Mouse (Mus musculus): Measurements from ENCODE around the gene Mthfd1l.
A peak's percentile ranks its signal among the peaks of the same experiment; 100 is the strongest.

The Mthfd1l gene

GRCm38 (mm10) chr10:3978326-3978725 is 5.4 kb downstream of the Mthfd1l start:
- no peak for DNase-seq (ENCODE audit: low spot score)

- no peak for DNase-seq (ENCODE audit: low spot score)
Observed at GRCm38 (mm10) chr10:3978792-3979488, 6.0 kb downstream of the Mthfd1l start.

GRCm38 (mm10) chr10:3980231-3980630 is 7.3 kb downstream of the Mthfd1l start:
- no peak for DNase-seq (ENCODE audit: low spot score)

- DNase-seq (ENCODE audit: low spot score): no peak
Observed at GRCm38 (mm10) chr10:3990295-3990883, 17.5 kb downstream of the Mthfd1l start.

GRCm38 (mm10) chr10:3993365-3994102 is 20.6 kb downstream of the Mthfd1l start:
- DNase-seq (ENCODE audit: low spot score): peak; percentile 46

- DNase-seq (ENCODE audit: low spot score): peak; percentile 30
Observed at GRCm38 (mm10) chr10:3995277-3995676, 22.4 kb downstream of the Mthfd1l start.

GRCm38 (mm10) chr10:3996170-3996876 is 23.4 kb downstream of the Mthfd1l start:
- DNase-seq (ENCODE audit: low spot score): peak; percentile 50

GRCm38 (mm10) chr10:3997851-3998426 is 25.0 kb downstream of the Mthfd1l start:
- DNase-seq (ENCODE audit: low spot score): no peak

- no peak for DNase-seq (ENCODE audit: low spot score)
Observed at GRCm38 (mm10) chr10:4002711-4003110, 29.8 kb downstream of the Mthfd1l start.

- DNase-seq (ENCODE audit: low spot score): no peak
Observed at GRCm38 (mm10) chr10:4005191-4005590, 32.3 kb downstream of the Mthfd1l start.

- DNase-seq (ENCODE audit: low spot score): no peak
Observed at GRCm38 (mm10) chr10:4006296-4007015, 33.5 kb downstream of the Mthfd1l start.

GRCm38 (mm10) chr10:4022628-4023303 is 49.8 kb downstream of the Mthfd1l start:
- DNase-seq (ENCODE audit: low spot score): no peak

- no peak for DNase-seq (ENCODE audit: low spot score)
Observed at GRCm38 (mm10) chr10:4026616-4027015, 53.7 kb downstream of the Mthfd1l start.

- no peak for DNase-seq (ENCODE audit: low spot score)
Observed at GRCm38 (mm10) chr10:4027466-4027865, 54.5 kb downstream of the Mthfd1l start.

- no peak for DNase-seq (ENCODE audit: low spot score)
Observed at GRCm38 (mm10) chr10:4028851-4029442, 56.0 kb downstream of the Mthfd1l start.

GRCm38 (mm10) chr10:4033761-4034160 is 60.8 kb downstream of the Mthfd1l start:
- DNase-seq (ENCODE audit: low spot score): no peak

- no peak for DNase-seq (ENCODE audit: low spot score)
Observed at GRCm38 (mm10) chr10:4036476-4036875, 63.6 kb downstream of the Mthfd1l start.

GRCm38 (mm10) chr10:4037066-4037465 is 64.1 kb downstream of the Mthfd1l start:
- DNase-seq (ENCODE audit: low spot score): no peak

- no peak for DNase-seq (ENCODE audit: low spot score)
Observed at GRCm38 (mm10) chr10:4038576-4038975, 65.7 kb downstream of the Mthfd1l start.

- DNase-seq (ENCODE audit: low spot score): peak; percentile 7
Observed at GRCm38 (mm10) chr10:4041691-4042090, 68.8 kb downstream of the Mthfd1l start.
